Mouse (Mus musculus) neural tube, embryonic 15.5 days (tissue): ENCODE results near the gene Atf7. TPM values are rescaled to one million over a fixed set of nuclear protein-coding genes. Genes with fewer than 3 reads are reported as not detected.

Experiments
- ATAC-seq: fragments of 200-750 bp; cut with Nextera tagmentation; 2 replicates; pipeline ENCODE4 v1.8.0; 2017; ENCODE audit warnings: mild to moderate bottlenecking, moderate TSS enrichment, moderate library complexity; ENCODE audit not compliant: low FRiP score
- H3K27ac ChIP-seq: fragments of 300-500 bp; sonication (generic); replicated peaks from 2 replicates; pipeline ENCODE4 v1.5.1; 2015; ENCODE audit warnings: mild to moderate bottlenecking, inconsistent platforms
- H3K27me3 ChIP-seq: fragments of 300-500 bp; sonication (generic); replicated peaks from 2 replicates; pipeline ENCODE4 v1.6.1; 2015; ENCODE audit warnings: inconsistent platforms
- H3K36me3 ChIP-seq: fragments of 300-500 bp; sonication (generic); 2 replicates; pipeline ENCODE4 v1.6.1; 2015; ENCODE audit warnings: inconsistent platforms
- H3K4me1 ChIP-seq: fragments of 300-500 bp; sonication (generic); 2 replicates; pipeline ENCODE4 v1.6.1; 2015; ENCODE audit warnings: inconsistent platforms
- H3K4me2 ChIP-seq: fragments of 300-500 bp; sonication (generic); 2 replicates; pipeline ENCODE4 v1.6.1; 2015; ENCODE audit warnings: inconsistent platforms, mild to moderate bottlenecking, moderate library complexity
- H3K4me3 ChIP-seq: fragments of 300-500 bp; sonication (generic); replicated peaks from 2 replicates; pipeline ENCODE4 v1.5.1; 2015; ENCODE audit warnings: mild to moderate bottlenecking, inconsistent platforms
- H3K9ac ChIP-seq: fragments of 300-500 bp; sonication (generic); replicated peaks from 2 replicates; pipeline ENCODE4 v1.6.1; 2015; ENCODE audit warnings: mild to moderate bottlenecking, inconsistent platforms
- H3K9me3 ChIP-seq: fragments of 300-500 bp; sonication (generic); replicated peaks from 2 replicates; pipeline ENCODE4 v1.6.1; 2016; ENCODE audit warnings: inconsistent platforms
- WGBS: fragments of 180-500 bp; shearing (Covaris S2); methylation state at CpG from one replicate; pipeline ENCODE4 v1.1.7; 2015; ENCODE audit warnings: mixed read lengths; 5-methylcytosine and 5-hydroxymethylcytosine counted together
- polyA plus RNA-seq: library from polyadenylated mRNA; unstranded; fragments of >200 nt; fragmentation: Nextera tagmentation; extraction: Ambion mirVana; gene quantifications from 2 replicates; pipeline ENCODE4 v1.2.1, GENCODE M21; 2015

Gene Atf7
- polyA plus RNA-seq, 1 experiment from 2014 or later = 16.6 TPM

DNA sequence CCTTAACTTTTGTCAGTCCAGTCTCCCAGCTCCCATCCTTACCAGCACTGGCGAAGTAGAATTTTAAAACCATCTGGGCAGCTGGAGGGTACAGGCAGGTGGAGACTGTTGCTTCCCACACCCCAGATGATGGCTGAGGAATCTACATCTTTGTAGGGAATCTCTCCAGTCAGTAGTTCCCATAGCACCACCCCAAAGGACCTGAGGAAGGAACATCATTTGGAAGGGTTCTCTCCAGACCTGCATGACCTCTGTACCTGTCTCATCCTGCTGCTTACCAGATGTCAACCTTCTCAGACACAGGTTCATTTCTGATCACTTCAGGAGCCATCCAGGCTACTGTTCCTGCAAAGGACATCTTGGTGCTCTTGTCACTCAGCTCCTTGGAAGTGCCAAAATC lies 121.8 kb downstream of the Atf7 start, which contains the start of gene Gm10337:
Gm10337 (plus strand) TSS at position 276 of the 400 bp plus-strand sequence.
- 93% methylated on average over 1 of the region's 1 CpGs for WGBS
- ATAC-seq = no peak
- H3K9ac ChIP-seq = no peak within 1 kb of the TSS

DNA sequence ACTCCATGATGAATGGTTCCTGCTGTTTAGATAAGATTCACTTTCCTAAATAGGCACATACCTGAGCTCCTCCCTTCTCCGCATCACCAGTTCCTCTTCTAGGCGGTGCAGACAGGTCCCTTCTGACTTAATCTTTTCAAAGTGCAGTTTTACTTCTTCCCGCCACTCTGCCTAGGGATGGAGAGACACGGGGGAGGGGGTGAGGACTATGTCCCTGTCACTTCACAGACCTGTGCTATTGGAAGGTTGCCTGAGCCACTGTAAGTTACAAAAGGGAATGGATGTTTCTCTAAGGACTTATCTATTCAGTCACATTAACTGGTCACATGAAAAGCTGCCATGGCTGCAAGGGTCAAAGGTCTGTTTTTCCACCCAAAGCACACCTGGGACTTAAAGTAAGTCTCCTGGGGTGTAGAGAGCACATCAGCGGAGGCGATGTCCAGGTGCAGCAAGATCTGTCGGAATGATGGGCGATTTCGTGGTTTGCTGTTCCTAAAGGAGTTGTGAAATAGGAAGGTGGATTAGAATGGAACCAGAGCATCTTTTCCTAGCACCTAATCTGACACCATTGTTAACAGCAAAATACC lies 122.9 kb downstream of the Atf7 start:
- H3K27ac ChIP-seq = no peak overlapping the region
- H3K4me3 ChIP-seq = no peak overlapping the region
- WGBS = 83% methylated on average over 9 of the region's 9 CpGs
- H3K9me3 ChIP-seq = no peaks in the 10 kb centered on the region
- H3K9ac ChIP-seq = no peak overlapping the region
- no peaks in the 10 kb centered on the region for H3K4me1 ChIP-seq
- ATAC-seq = no peak
- H3K4me2 ChIP-seq = no peak overlapping the region
- H3K27me3 ChIP-seq = no peaks in the 10 kb centered on the region
- H3K36me3 ChIP-seq = peaks cover 76% of the 10 kb centered on the region

More for the DNA sequence above, 121.8 kb downstream of the Atf7 start, which contains the start of gene Gm10337:
- no peak within 1 kb of the TSS for H3K4me2 ChIP-seq
- H3K36me3 ChIP-seq = peaks cover 79% of the 10 kb centered on the region
- H3K4me1 ChIP-seq = peaks cover 1% of the 10 kb centered on the region; the same call in 1 of the 2 replicates
- H3K27me3 ChIP-seq = no peaks in the 10 kb centered on the region
- no peak within 1 kb of the TSS for H3K27ac ChIP-seq
- H3K4me3 ChIP-seq = no peak within 1 kb of the TSS
- H3K9me3 ChIP-seq = no peaks in the 10 kb centered on the region

DNA sequence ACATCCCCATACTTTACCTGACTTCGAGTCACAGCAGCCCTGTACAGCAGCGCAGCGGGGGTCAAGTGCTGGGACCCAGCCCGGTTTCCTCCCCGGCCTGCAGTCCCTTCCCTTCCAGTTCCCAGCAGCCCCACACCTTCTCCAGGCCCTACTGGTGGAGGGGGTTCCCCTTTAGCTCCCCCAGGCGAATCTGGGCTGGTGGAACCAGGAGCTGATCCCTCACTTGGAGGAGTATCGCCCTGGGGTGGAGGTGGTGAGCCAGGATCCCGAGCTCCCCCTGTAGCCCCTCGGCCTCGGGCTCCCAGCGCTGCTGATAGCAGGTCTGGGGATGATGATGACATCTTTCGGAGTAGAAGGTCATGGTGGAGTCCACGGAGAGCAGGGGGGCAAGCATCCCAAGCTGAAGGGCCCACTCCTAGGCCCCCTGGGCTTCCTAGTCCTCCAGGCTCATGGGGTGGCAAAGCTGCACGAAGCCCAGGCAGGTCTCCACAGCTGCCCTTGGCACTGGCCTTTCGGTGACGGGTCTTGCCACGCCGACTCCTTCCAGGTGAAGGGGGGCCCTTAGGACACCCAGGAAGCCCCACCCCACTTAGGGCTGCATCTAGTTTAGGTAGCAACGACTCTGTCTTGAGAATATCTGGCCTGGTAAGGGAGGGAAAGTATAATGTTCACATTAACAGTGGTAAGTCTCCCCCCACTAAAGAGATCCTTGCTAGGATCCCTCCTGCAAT lies 124.0 kb downstream of the Atf7 start:
- peaks cover 75% of the 10 kb centered on the region for H3K36me3 ChIP-seq
- no peak overlapping the region for H3K4me2 ChIP-seq
- WGBS = 89% methylated on average over 19 of the region's 19 CpGs
- no peaks in the 10 kb centered on the region for H3K4me1 ChIP-seq
- peak; percentile 30; the same call in 1 of the 2 replicates for ATAC-seq
- no peak overlapping the region for H3K27ac ChIP-seq
- no peak overlapping the region for H3K4me3 ChIP-seq
- no peaks in the 10 kb centered on the region for H3K27me3 ChIP-seq
- H3K9me3 ChIP-seq = no peaks in the 10 kb centered on the region
- no peak overlapping the region for H3K9ac ChIP-seq

DNA sequence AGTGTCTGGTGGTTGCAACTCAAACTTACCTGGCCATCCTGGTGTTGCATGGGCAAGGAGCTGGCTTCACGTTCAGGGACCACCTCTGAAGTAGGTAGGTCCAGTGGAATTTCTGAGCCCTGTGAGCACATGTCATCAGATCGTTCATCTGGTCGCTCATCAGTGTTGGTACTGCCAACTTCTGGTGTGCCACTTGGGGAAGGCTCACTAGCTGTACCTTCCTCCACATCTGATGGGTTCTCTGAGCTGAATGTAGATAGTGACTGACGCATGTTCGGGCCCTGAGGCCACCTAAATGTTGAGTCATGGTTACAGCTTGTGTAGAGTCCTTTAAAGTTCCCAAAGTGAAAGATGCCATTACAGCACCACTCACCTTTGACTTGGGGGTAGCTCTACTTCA lies 124.8 kb downstream of the Atf7 start:
- ATAC-seq = no peak
- WGBS = 93% methylated on average over 5 of the region's 5 CpGs
- H3K4me2 ChIP-seq = no peak overlapping the region

DNA sequence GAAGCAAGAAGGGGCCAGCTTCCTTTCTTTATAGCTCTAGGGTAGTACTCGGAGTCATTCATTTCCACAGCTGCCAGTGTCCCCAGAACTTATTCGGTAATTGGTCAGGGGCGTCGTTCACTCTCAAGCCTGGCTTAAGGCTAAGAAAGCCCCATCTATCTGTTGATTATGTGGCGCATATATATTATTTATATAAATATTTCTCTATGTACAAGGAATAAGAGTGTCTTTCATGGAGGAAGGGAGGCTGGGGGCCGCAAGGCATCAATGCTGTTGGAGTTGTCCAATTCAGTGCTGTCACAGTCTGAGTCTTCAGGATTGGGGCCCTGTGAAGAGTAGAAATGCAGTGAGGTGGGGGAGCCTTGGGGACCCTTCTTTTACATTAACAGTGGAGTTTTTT lies 125.4 kb downstream of the Atf7 start:
- H3K36me3 ChIP-seq = peaks cover 73% of the 10 kb centered on the region
- no peak for ATAC-seq
- H3K4me2 ChIP-seq = no peak overlapping the region
- no peaks in the 10 kb centered on the region for H3K9me3 ChIP-seq
- no peak overlapping the region for H3K27ac ChIP-seq
- H3K4me3 ChIP-seq = no peak overlapping the region
- 88% methylated on average over 6 of the region's 6 CpGs for WGBS
- no peak overlapping the region for H3K9ac ChIP-seq
- no peaks in the 10 kb centered on the region for H3K4me1 ChIP-seq
- H3K27me3 ChIP-seq = no peaks in the 10 kb centered on the region

More for the DNA sequence above, 124.8 kb downstream of the Atf7 start:
- no peaks in the 10 kb centered on the region for H3K4me1 ChIP-seq
- peaks cover 75% of the 10 kb centered on the region for H3K36me3 ChIP-seq
- no peak overlapping the region for H3K4me3 ChIP-seq
- no peak overlapping the region for H3K9ac ChIP-seq
- no peak overlapping the region for H3K27ac ChIP-seq
- no peaks in the 10 kb centered on the region for H3K27me3 ChIP-seq
- H3K9me3 ChIP-seq = no peaks in the 10 kb centered on the region

DNA sequence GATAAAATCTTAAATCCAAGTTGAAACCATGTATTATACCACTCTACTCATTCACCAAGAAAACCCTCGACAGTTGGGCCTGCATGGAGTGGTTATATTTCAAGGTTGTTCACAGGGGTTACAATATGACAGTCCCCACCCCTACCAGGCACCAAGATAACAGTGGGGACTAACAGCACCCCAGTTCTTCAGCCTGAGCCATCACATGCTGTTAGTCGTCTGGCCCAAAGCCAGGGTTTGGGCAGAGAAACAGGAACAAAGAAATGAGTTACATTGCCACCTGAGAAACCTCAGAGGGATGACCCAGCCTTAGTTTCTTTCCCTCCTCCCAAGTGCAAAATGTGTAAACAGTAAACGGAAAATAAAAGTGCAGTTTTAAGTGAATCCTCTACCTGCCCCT lies 125.9 kb downstream of the Atf7 start:
- Histone ChIP-seq H3K4me3 (no peak overlapping the region), H3K9me3 (no peaks in the 10 kb centered on the region), H3K4me1 (no peaks in the 10 kb centered on the region), H3K4me2 (no peak overlapping the region), H3K27me3 (no peaks in the 10 kb centered on the region), H3K36me3 (peaks cover 71% of the 10 kb centered on the region), H3K9ac (no peak overlapping the region), H3K27ac (no peak overlapping the region)
- 80% methylated on average over 3 of the region's 3 CpGs for WGBS
- no peak for ATAC-seq

DNA sequence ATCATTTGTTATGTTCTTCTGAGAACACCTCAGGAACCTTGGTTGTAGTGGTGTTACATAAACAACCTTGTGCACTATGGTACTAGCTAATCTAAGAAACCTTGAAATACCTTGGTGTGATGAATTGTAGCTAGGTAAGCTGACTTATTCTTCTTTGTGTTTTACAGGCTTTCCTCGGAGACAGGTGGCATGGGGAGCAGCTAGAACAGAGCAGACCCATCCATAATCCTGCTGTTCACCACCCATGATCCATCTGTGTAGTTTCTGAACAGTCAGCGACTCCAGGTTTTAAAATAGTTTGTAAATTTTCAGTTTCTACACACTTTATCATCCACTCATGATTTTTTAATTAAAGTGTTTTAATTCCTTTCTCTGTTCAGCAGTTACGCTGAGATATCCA lies 126.9 kb downstream of the Atf7 start:
- no peak overlapping the region for H3K4me2 ChIP-seq
- ATAC-seq = no peak
- no peak overlapping the region for H3K4me3 ChIP-seq
- H3K27ac ChIP-seq = no peak overlapping the region
- peaks cover 69% of the 10 kb centered on the region for H3K36me3 ChIP-seq
- no peaks in the 10 kb centered on the region for H3K27me3 ChIP-seq
- no peak overlapping the region for H3K9ac ChIP-seq
- H3K4me1 ChIP-seq = no peaks in the 10 kb centered on the region
- H3K9me3 ChIP-seq = no peaks in the 10 kb centered on the region
- WGBS = 85% methylated on average over 3 of the region's 3 CpGs

DNA sequence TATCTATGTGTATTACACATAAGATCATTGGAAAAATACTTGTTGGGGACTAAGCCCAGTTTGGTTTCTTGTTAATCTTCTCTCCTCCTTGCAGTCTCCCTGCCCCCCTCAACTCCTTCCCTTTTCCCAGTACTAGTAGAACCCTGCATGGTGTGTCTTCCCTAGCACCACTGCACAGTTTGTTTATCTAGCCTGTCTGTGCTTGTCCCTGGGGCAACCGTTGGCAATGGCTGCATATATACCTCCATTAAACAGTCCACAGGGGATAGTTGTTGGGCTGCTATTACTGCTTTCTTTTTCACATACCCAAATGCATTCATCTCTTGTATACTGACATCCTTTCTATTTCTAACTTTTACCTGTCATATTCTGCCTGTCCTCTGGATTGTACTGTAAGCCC lies 137.6 kb downstream of the Atf7 start:
- Histone ChIP-seq H3K27ac (no peak overlapping the region), H3K9me3 (no peaks in the 10 kb centered on the region), H3K9ac (no peak overlapping the region), H3K4me2 (no peak overlapping the region), H3K36me3 (peaks cover 78% of the 10 kb centered on the region), H3K27me3 (no peaks in the 10 kb centered on the region), H3K4me3 (no peak overlapping the region), H3K4me1 (no peaks in the 10 kb centered on the region)
- no peak for ATAC-seq
- WGBS = 65% methylated on average over 1 of the region's 1 CpGs

DNA sequence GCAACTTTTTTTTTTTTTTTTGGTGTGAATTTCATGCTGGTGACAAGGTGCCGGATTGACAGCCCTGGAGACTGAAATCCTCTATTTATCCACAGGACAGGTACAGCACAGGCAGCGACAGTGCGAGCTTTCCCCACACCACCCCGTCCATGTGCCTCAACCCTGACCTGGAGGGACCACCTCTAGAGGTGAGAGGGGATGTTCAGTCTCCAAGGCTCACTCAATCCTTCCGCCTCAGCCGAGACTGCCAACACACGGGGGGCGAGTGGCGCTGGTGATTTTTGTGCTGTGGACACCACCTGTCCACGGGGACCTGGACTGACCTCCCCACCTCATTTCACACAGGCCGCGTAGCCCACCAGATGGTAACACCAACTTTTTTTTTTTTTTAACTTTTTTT lies 139.4 kb downstream of the Atf7 start:
- peaks cover 83% of the 10 kb centered on the region for H3K36me3 ChIP-seq
- 91% methylated on average over 12 of the region's 12 CpGs for WGBS
- no peak overlapping the region for H3K4me2 ChIP-seq

DNA sequence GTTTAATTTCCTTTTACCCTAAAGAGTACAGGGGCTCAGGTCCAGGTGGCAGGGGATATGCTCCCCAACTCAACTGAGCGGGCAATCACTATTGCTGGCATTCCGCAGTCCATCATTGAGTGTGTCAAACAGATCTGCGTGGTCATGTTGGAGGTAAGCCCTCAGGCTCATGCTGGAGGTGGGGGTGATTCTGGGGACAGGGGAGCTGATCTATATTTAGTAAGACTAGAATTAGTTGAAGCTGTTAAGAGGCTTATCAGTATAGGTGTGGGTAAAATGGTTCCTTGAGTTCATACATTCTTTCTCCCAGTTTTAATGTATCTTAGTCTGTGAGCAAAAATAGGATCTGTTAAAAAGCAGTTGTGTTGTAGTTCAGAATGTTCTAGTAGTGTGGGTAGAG lies 142.1 kb downstream of the Atf7 start:
- ATAC-seq = no peak
- Histone ChIP-seq H3K36me3 (peaks cover 77% of the 10 kb centered on the region), H3K27me3 (no peaks in the 10 kb centered on the region), H3K4me2 (no peak overlapping the region), H3K9me3 (no peaks in the 10 kb centered on the region), H3K4me3 (no peak overlapping the region), H3K9ac (no peak overlapping the region), H3K4me1 (no peaks in the 10 kb centered on the region), H3K27ac (no peak overlapping the region)
- 91% methylated on average over 3 of the region's 3 CpGs for WGBS

More for the DNA sequence above, 139.4 kb downstream of the Atf7 start:
- no peak overlapping the region for H3K9ac ChIP-seq
- no peak for ATAC-seq
- H3K27me3 ChIP-seq = no peaks in the 10 kb centered on the region
- H3K4me3 ChIP-seq = no peak overlapping the region
- H3K4me1 ChIP-seq = no peaks in the 10 kb centered on the region
- H3K27ac ChIP-seq = no peak overlapping the region
- no peaks in the 10 kb centered on the region for H3K9me3 ChIP-seq
